In the genomic region with DNA sequence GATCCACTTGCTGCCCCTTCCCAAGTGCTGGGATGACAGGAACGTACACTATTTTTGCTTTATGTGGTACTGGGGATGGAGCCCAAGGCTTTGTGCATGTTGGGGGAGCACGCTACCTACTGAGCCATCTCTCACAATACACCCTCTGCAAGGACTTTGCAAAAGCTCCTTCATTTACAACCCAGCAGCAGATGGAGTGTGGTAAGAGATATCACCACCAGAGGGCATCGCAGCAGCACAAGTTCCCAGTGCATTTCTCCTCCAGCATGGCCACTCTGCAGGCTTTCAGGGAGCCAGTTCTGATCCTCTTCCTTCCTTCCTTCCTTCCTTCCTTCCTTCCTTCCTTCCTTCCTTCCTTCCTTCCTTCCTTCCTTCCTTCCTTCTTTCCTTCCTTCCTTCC, we compare ENCODE assay signal across 9 mouse cellular contexts. TPM values are rescaled to one million over a fixed set of nuclear protein-coding genes. Genes with fewer than 3 reads are reported as not detected.
DNase-seq lines count a peak whose midpoint lies in the region; ATAC-seq and TF ChIP-seq lines count a peak whose summit lies in the region.
"Had no signal": no experiment of that assay in that cellular context is flagged by ENCODE, and none has a peak within 500 bp of the region (broad histone marks: within the 10 kb centered on the region; RNA-seq: fewer than 3 reads in every experiment).

No protein-coding gene starts in this region.

- TF ChIP-seq POLR2A in limb, embryonic 14.5 days (IDR thresholded peaks at IDR 0.05; ENCODE audit: borderline replicate concordance, extremely low read depth, insufficient read depth, insufficient read length): no peak

- ATAC-seq in midbrain, embryonic 11.5 days (ENCODE audit: low FRiP score): no peak
- ATAC-seq in midbrain, embryonic 16.5 days: no peak
- peak; percentile 37; the same call in 1 of the 2 replicates for ATAC-seq in limb, embryonic 14.5 days (ENCODE audit: low FRiP score, low read depth)
- peak; percentile 82; the same call in 1 of the 2 replicates for ATAC-seq in neural tube, embryonic 14.5 days (ENCODE audit: low read depth)

- no peak overlapping the region for H3K9ac ChIP-seq in midbrain, embryonic 11.5 days (ENCODE audit: low read length)
- no peak overlapping the region for H3K9ac ChIP-seq in midbrain, embryonic 16.5 days (ENCODE audit: low read depth, low read length)
- H3K9ac ChIP-seq in limb, embryonic 14.5 days (ENCODE audit: low read depth, low read length, severe bottlenecking): no peak overlapping the region
- H3K9ac ChIP-seq in neural tube, embryonic 14.5 days (replicated peaks; ENCODE audit: low read depth, low read length): no peak overlapping the region
- H3K9ac ChIP-seq: embryonic facial prominence, embryonic 12.5 days had no signal

- H3K4me2 ChIP-seq in midbrain, embryonic 11.5 days: no peak overlapping the region
- H3K4me2 ChIP-seq in midbrain, embryonic 16.5 days (ENCODE audit: low read length): no peak overlapping the region
- H3K4me2 ChIP-seq in limb, embryonic 14.5 days (replicated peaks; ENCODE audit: low read depth, low read length, severe bottlenecking): no peak overlapping the region
- no peak overlapping the region for H3K4me2 ChIP-seq in neural tube, embryonic 14.5 days (ENCODE audit: low read depth, low read length)
- H3K4me2 ChIP-seq: embryonic facial prominence, embryonic 12.5 days had no signal

- H3K27ac ChIP-seq in midbrain, embryonic 11.5 days (ENCODE audit: low read depth, low read length): no peak overlapping the region
- no peak overlapping the region for H3K27ac ChIP-seq in midbrain, embryonic 16.5 days (ENCODE audit: low read length)
- no peak overlapping the region for H3K27ac ChIP-seq in limb, embryonic 14.5 days (replicated peaks; ENCODE audit: low read depth, low read length)
- H3K27ac ChIP-seq in neural tube, embryonic 14.5 days (ENCODE audit: low read depth, low read length): no peak overlapping the region
- H3K27ac ChIP-seq: embryonic facial prominence, embryonic 12.5 days had no signal

- H3K4me1 ChIP-seq in midbrain, embryonic 11.5 days (ENCODE audit: control insufficient read depth, insufficient read depth, low read length): no peaks in the 10 kb centered on the region
- no peaks in the 10 kb centered on the region for H3K4me1 ChIP-seq in midbrain, embryonic 16.5 days (ENCODE audit: control insufficient read depth, insufficient read depth, low read length)
- H3K4me1 ChIP-seq in limb, embryonic 14.5 days (ENCODE audit: control insufficient read depth, insufficient read depth, low read length): 0 out of 2 replicates have a peak, but pooled peaks cover 3% of the 10 kb centered on the region
- H3K4me1 ChIP-seq in neural tube, embryonic 14.5 days (ENCODE audit: control insufficient read depth, insufficient read depth, low read length): no peaks in the 10 kb centered on the region
- H3K4me1 ChIP-seq: embryonic facial prominence, embryonic 12.5 days had no signal

- H3K36me3 ChIP-seq in midbrain, embryonic 11.5 days (ENCODE audit: control insufficient read depth, insufficient read depth, low read length): no peaks in the 10 kb centered on the region
- no peaks in the 10 kb centered on the region for H3K36me3 ChIP-seq in midbrain, embryonic 16.5 days (ENCODE audit: control insufficient read depth, insufficient read depth, low read length)
- no peaks in the 10 kb centered on the region for H3K36me3 ChIP-seq in limb, embryonic 14.5 days (ENCODE audit: control insufficient read depth, insufficient read depth, low read length)
- H3K36me3 ChIP-seq in neural tube, embryonic 14.5 days (ENCODE audit: control insufficient read depth, insufficient read depth, low read length): no peaks in the 10 kb centered on the region
- H3K36me3 ChIP-seq: embryonic facial prominence, embryonic 12.5 days had no signal

- H3K27me3 ChIP-seq in midbrain, embryonic 11.5 days (ENCODE audit: control insufficient read depth, insufficient read depth, low read length): no peaks in the 10 kb centered on the region
- H3K27me3 ChIP-seq in midbrain, embryonic 16.5 days (ENCODE audit: control insufficient read depth, insufficient read depth, low read depth, low read length): no peaks in the 10 kb centered on the region
- no peaks in the 10 kb centered on the region for H3K27me3 ChIP-seq in limb, embryonic 14.5 days (ENCODE audit: control insufficient read depth, insufficient read depth, low read length)
- no peaks in the 10 kb centered on the region for H3K27me3 ChIP-seq in neural tube, embryonic 14.5 days (ENCODE audit: control insufficient read depth, insufficient read depth, low read length)
- H3K27me3 ChIP-seq: embryonic facial prominence, embryonic 12.5 days had no signal

- H3K4me3 ChIP-seq in midbrain, embryonic 11.5 days (ENCODE audit: low read depth, low read length): no peak overlapping the region
- H3K4me3 ChIP-seq in midbrain, embryonic 16.5 days (ENCODE audit: low read depth, low read length): no peak overlapping the region
- H3K4me3 ChIP-seq in limb, embryonic 14.5 days (replicated peaks; ENCODE audit: low read length): no peak overlapping the region
- H3K4me3 ChIP-seq in neural tube, embryonic 14.5 days (ENCODE audit: low read depth, low read length): no peak overlapping the region
- H3K4me3 ChIP-seq: embryonic facial prominence, embryonic 12.5 days had no signal

- DNase-seq in midbrain, embryonic 11.5 days (ENCODE audit: low spot score, missing footprints): peak; percentile 91
- peak; percentile 31 for DNase-seq in cerebellum, adult 9-11 months
- DNase-seq in frontal cortex, postnatal 10 days (ENCODE audit: low spot score in 2 of 2): peak; percentile 29 to 60
- peak; percentile 76 for DNase-seq in kidney, adult 9 months
- peak; percentile 66 for DNase-seq in limb, embryonic 14.5 days (ENCODE audit: low spot score)
- DNase-seq in thymus, adult 18-20 months: peak; percentile 27 to 41

- H3K9me3 ChIP-seq in midbrain, embryonic 11.5 days (ENCODE audit: control insufficient read depth, low read length): no peaks in the 10 kb centered on the region
- no peaks in the 10 kb centered on the region for H3K9me3 ChIP-seq in midbrain, embryonic 16.5 days (replicated peaks; ENCODE audit: control insufficient read depth, low read length, poor library complexity, severe bottlenecking)
- no peaks in the 10 kb centered on the region for H3K9me3 ChIP-seq in limb, embryonic 14.5 days (ENCODE audit: control insufficient read depth, low read length)
- H3K9me3 ChIP-seq in neural tube, embryonic 14.5 days (ENCODE audit: control insufficient read depth, low read length): no peaks in the 10 kb centered on the region
- H3K9me3 ChIP-seq: embryonic facial prominence, embryonic 12.5 days had no signal

- WGBS in midbrain, embryonic 11.5 days: 13% methylated on average over 3 of the region's 3 CpGs
- 9% methylated on average over 3 of the region's 3 CpGs for WGBS in midbrain, embryonic 16.5 days
- 7% methylated on average over 3 of the region's 3 CpGs for WGBS in limb, embryonic 14.5 days
- WGBS in neural tube, embryonic 14.5 days: 11% methylated on average over 3 of the region's 3 CpGs

RNA-seq across cellular contexts. Expression of a gene that starts 33.6 kb away (rescaled TPM):
- polyA plus RNA-seq in midbrain, embryonic 11.5 days (2014; fragmentation: Nextera tagmentation; extraction: Ambion mirVana): 0.03 and 0.07 TPM in 2 replicates
- polyA plus RNA-seq in midbrain, embryonic 16.5 days (2015; fragmentation: Nextera tagmentation; extraction: Ambion mirVana): 1.4 and 2.5 TPM in 2 replicates
- 0.15 and 0.26 TPM in 2 replicates for polyA plus RNA-seq in limb, embryonic 14.5 days (2012; rRNA removed)
- 0.21 TPM in 1 of 2 replicates, not detected in the other for polyA plus RNA-seq in limb, embryonic 14.5 days (2014; fragmentation: Nextera tagmentation; extraction: Ambion mirVana)
- polyA plus RNA-seq in neural tube, embryonic 14.5 days (2014; fragmentation: Nextera tagmentation; extraction: Ambion mirVana): 2.1 and 2.6 TPM in 2 replicates

RNA-seq across cellular contexts. Expression of a gene that starts 43.0 kb away (rescaled TPM):
- 147 and 155 TPM in 2 replicates for polyA plus RNA-seq in midbrain, embryonic 11.5 days (2014; fragmentation: Nextera tagmentation; extraction: Ambion mirVana)
- polyA plus RNA-seq in midbrain, embryonic 16.5 days (2015; fragmentation: Nextera tagmentation; extraction: Ambion mirVana): 173 and 175 TPM in 2 replicates
- polyA plus RNA-seq in limb, embryonic 14.5 days (2012; rRNA removed): 162 and 180 TPM in 2 replicates
- polyA plus RNA-seq in limb, embryonic 14.5 days (2014; fragmentation: Nextera tagmentation; extraction: Ambion mirVana): 203 and 211 TPM in 2 replicates
- polyA plus RNA-seq in neural tube, embryonic 14.5 days (2014; fragmentation: Nextera tagmentation; extraction: Ambion mirVana): 177 and 182 TPM in 2 replicates

Comparison
In these comparisons a context has a peak if more than half of its experiments do, and no peak if none do; other contexts are left out.
1. ATAC-seq: peak in limb, embryonic 14.5 days (single experiment) and neural tube, embryonic 14.5 days (single experiment); none in midbrain, embryonic 11.5 days (single experiment) and midbrain, embryonic 16.5 days (single experiment).
2. DNase-seq: peak in every context shown above with its lines; median percentile 91 in midbrain, embryonic 11.5 days; 76 in kidney, adult 9 months; 66 in limb, embryonic 14.5 days; 44 in frontal cortex, postnatal 10 days; 34 in thymus, adult 18-20 months; 31 in cerebellum, adult 9-11 months.